Mouse (Mus musculus): ENCODE measurements around the gene Adal. TPM values are rescaled to one million over a fixed set of nuclear protein-coding genes. Genes with fewer than 3 reads are reported as not detected.

The Adal gene
- total RNA-seq, 4 experiments from 2014 or later = 18.9 to 24.9 (median 21.8) TPM

GRCm38 (mm10) chr2:121170980-121171742, 30.9 kb downstream of the Adal start, which contains the start of gene Zscan29:
Gene Zscan29 (minus strand): TSS chr2:121171125.
- peak; percentile 57 to 76 for DNase-seq (ENCODE audit: low spot score in 2 of 2)

- DNase-seq (ENCODE audit: low spot score in 2 of 2) = no peak
Observed at GRCm38 (mm10) chr2:121178828-121179479, 38.7 kb downstream of the Adal start.

GRCm38 (mm10) chr2:121183431-121183830, 43.2 kb downstream of the Adal start:
- no peak for DNase-seq (ENCODE audit: low spot score in 2 of 2)

DNA sequence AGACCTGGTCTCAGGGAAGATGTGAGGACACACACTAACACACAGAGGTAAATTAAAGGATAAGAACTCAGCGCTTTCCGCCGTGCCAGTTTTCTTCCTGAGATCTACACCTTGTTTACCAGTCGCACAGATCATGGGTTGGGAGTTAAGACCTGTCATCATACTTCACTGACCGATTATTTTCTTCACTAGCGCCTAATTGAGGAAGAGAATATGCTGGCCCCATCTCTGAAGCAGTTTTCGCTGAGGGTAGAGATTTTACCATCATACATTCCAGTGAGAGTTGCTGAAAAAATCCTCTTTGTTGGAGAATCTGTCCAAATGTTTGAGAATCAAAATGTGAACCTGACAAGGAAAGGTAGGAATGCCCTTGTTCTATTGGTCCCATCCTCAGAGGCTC, 43.9 kb downstream of the Adal start:
- no peak for DNase-seq (ENCODE audit: low spot score in 2 of 2)

GRCm38 (mm10) chr2:121188530-121188929, 48.3 kb downstream of the Adal start:
- no peak for DNase-seq (ENCODE audit: low spot score in 2 of 2)

DNA sequence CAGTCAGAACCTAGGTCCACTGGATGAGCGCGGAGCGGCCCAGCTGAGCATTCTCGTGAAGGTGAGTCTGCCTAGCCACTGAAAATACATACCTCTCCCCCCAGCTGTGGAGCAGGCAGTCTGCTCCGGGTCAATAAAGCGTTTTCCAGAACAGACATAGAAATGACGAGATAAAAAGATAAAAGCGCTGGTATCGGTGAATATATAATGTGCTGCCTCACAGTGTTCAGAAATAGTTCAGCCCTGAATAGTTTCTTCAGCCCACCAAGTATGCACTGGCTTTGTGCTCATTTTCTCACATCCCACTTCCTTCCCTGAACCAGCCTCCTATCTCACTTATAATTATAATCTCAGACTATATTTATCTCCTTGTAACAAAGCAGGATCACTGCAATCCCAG, 55.2 kb downstream of the Adal start:
- DNase-seq (ENCODE audit: low spot score in 2 of 2) = no peak

DNA sequence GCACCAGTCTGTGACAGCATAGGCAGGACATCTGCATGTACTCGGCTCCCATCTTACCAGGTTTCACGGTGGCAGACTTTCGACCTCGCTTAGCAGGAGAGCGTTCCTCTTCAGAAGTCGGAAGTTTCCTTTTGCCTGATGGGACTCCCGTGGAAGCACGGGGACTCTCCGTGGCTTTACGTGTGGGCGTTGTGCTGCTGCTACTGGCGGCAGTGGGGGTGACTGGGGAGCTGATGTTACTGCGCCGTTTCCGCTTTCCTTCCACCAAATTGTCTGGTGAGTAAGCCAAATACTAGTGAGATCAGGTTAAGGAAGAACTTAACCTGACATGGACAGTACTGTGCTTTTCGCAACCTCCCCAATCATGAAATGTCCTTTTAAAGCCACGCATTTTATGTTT, 64.0 kb downstream of the Adal start:
- no peak for DNase-seq (ENCODE audit: low spot score in 2 of 2)

Other genes starting within 250 kb of the Adal start
- gene Ubr1, start 169.7 kb upstream of the Adal start, total RNA-seq (2022) = 10 to 100 TPM; 40.8 to 45.5 (median 45.0) TPM
- 10 to 100 TPM; 21.9 to 27.6 (median 23.4) TPM for gene Tmem62, start 163.4 kb upstream of the Adal start, total RNA-seq (2022)
- 10 to 100 TPM; 57.5 to 64.4 (median 61.0) TPM for gene Ccndbp1, start 132.0 kb upstream of the Adal start, total RNA-seq (2022)
- gene Epb42, start 103.4 kb upstream of the Adal start, total RNA-seq (2022) = not detected
- not detected for gene Tgm5, start 54.6 kb upstream of the Adal start, total RNA-seq (2022)
- gene Tgm7, start 30.6 kb upstream of the Adal start, total RNA-seq (2022) = under 1 TPM in 3 of 4 experiments, not detected in 1; 0.16 to 0.49 (median 0.40) TPM
- 1 to 10 TPM; 7.8 to 9.5 (median 8.6) TPM for gene Lcmt2, start 225 bp downstream of the Adal start, total RNA-seq (2022)
- 10 to 100 TPM; 32.3 to 47.9 (median 41.5) TPM for gene Tubgcp4, start 30.2 kb downstream of the Adal start, total RNA-seq (2022)
- gene Zscan29, start 30.7 kb downstream of the Adal start, total RNA-seq (2022) = 1 to 10 TPM; 7.1 to 8.1 (median 7.7) TPM
- gene Trp53bp1, start 131.0 kb downstream of the Adal start, total RNA-seq (2022) = 100 to 1,000 TPM; 144 to 183 (median 161) TPM
- 100 to 1,000 TPM; 585 to 644 (median 617) TPM for gene Map1a, start 149.2 kb downstream of the Adal start, total RNA-seq (2022)
- gene Ppip5k1, start 215.0 kb downstream of the Adal start, total RNA-seq (2022) = 100 to 1,000 TPM; 100 to 132 (median 118) TPM
- gene Ckmt1, start 217.3 kb downstream of the Adal start, total RNA-seq (2022) = 100 to 1,000 TPM; 386 to 462 (median 428) TPM
- 1 to 10 TPM in 1 of 4 experiments, under 1 TPM in 3; 0.56 to 1.0 (median 0.75) TPM for gene Strc, start 246.7 kb downstream of the Adal start, total RNA-seq (2022)

Measured in layer of hippocampus, adult 8-10 months (tissue).